Mouse (Mus musculus) lung, postnatal 0 days (tissue): ENCODE data around the gene Fbxo48.

Source experiments
- CTCF ChIP-seq: IDR thresholded peaks from 2 replicates; pipeline ENCODE4 v1.5.1; 2016; ENCODE audit warnings: antibody characterized with exemption, mild to moderate bottlenecking
- EP300 ChIP-seq: IDR thresholded peaks from 2 replicates; pipeline ENCODE4 v1.6.1; 2016; ENCODE audit warnings: antibody characterized with exemption, mild to moderate bottlenecking, control low read depth

DNA sequence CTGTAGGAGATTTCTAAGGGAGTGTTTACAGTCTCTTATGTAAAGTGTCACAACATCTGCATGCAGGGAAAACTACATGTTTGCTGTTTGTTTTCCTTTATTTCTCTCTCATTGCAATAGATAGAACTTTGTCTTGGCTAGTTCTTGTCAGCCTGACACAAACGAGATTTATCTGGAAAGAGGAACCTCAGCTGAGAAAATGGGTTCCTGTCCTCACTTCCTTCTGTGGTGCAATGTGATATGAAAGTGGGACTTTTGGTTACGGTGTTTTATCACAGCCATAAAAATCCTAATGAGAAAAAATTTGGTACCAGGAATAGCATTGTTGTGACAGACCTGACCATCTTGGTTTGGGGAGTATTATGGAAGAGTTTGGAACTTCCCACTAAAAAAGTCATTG, 18.5 kb downstream of the Fbxo48 start:
- TF ChIP-seq CTCF (no peak), EP300 (no peak)
